Mouse (Mus musculus) left cerebral cortex, adult 2 months (tissue): ENCODE data around the gene Alkbh5. TPM values are rescaled to one million over a fixed set of nuclear protein-coding genes. Genes with fewer than 3 reads are reported as not detected.
A peak's percentile ranks its signal among the peaks of the same experiment; 100 is the strongest.
"Not testable (repeated sequence)": the region's sequence is repeated elsewhere in the genome, so short reads cannot be mapped to it uniquely, and the experiment has no call there.

Experiments used
- DNase-seq, 2 experiments: peaks; one replicate each; pipeline ENCODE4 v3.0.0; 2021 to 2022; ENCODE audit warnings: low spot score in 2 of 2, mixed read lengths in 1 of 2; ENCODE audit errors: extremely low spot score in 1 of 2
- H3K27ac ChIP-seq: fragments of 200-600 bp; 2 replicates; pipeline ENCODE4 v1.8.1; 2022
- H3K4me3 ChIP-seq: fragments of 200-600 bp; 2 replicates; pipeline ENCODE4 v1.8.1; 2022
- CTCF ChIP-seq: fragments of 200-600 bp; IDR thresholded peaks from 2 replicates; pipeline ENCODE4 v1.8.1; 2022; ENCODE audit warnings: antibody characterized with exemption, mild to moderate bottlenecking, moderate library complexity
- intact Hi-C: fragments of 180-260 bp; cut with DNase I; formaldehyde crosslinking; loops from one replicate; pipeline ENCODE4 v1.15.1; 2025
- total RNA-seq, 2 experiments: library from RNA; stranded (reverse); gene quantifications; 2 replicates each; pipeline ENCODE4 v1.2.3; 2021

The Alkbh5 gene
- total RNA-seq, 2 experiments from 2014 or later, result 56.2 to 58.2 TPM

GRCm38 (mm10) chr11:60526461-60526860 lies 9.7 kb upstream of the Alkbh5 start:
- H3K27ac ChIP-seq, result no peak overlapping the region
- DNase-seq, result no peak
- intact Hi-C loops, result no loop called here
- no peak for TF ChIP-seq CTCF
- H3K4me3 ChIP-seq, result no peak overlapping the region

GRCm38 (mm10) chr11:60535676-60536075 lies 505 bp upstream of the Alkbh5 start:
- intact Hi-C loops, result loop anchor here (2.0 to 5.0 kb wide), 4 partner anchors 78 to 183 kb away; partner anchors contain the start of genes Drc3, Gid4, Llgl1 and Tom1l2
- Histone ChIP-seq H3K27ac (no peak overlapping the region), H3K4me3 (no peak overlapping the region)
- DNase-seq, result no peak
- no peak for TF ChIP-seq CTCF

GRCm38 (mm10) chr11:60536859-60537467 lies 782 bp downstream of the Alkbh5 start:
- DNase-seq, result peak; percentile 88 to 91
- peak overlapping the region; percentile 99 for H3K27ac ChIP-seq
- TF ChIP-seq CTCF, result peak; percentile 13; the same call in 1 of the 2 replicates
- intact Hi-C loops, result loop anchor here (2.0 to 5.0 kb wide), 4 partner anchors 80 to 185 kb away; partner anchors contain the start of genes Drc3, Gid4, Llgl1 and Tom1l2
- H3K4me3 ChIP-seq, result peak overlapping the region; percentile 83

- Histone ChIP-seq H3K27ac (peak overlapping the region; percentile 99), H3K4me3 (peak overlapping the region; percentile 83)
- intact Hi-C loops, result loop anchor here (2.0 to 5.0 kb wide), 4 partner anchors 80 to 185 kb away; partner anchors contain the start of genes Drc3, Gid4, Llgl1 and Tom1l2
- no peak; the same call in 1 of the 2 replicates for TF ChIP-seq CTCF
- DNase-seq, result peak; percentile 91 to 96
Observed at GRCm38 (mm10) chr11:60537468-60538347, 1.5 kb downstream of the Alkbh5 start.

GRCm38 (mm10) chr11:60538371-60539281 lies 2.4 kb downstream of the Alkbh5 start:
- H3K27ac ChIP-seq, result peak overlapping the region; percentile 99
- intact Hi-C loops, result loop anchor here (5.0 kb wide), 3 partner anchors 81 to 186 kb away; partner anchors contain the start of genes Drc3, Llgl1 and Tom1l2
- peak; percentile 24 to 25 for DNase-seq
- H3K4me3 ChIP-seq, result peak overlapping the region; percentile 83
- TF ChIP-seq CTCF, result no peak

GRCm38 (mm10) chr11:60539540-60539939 lies 3.4 kb downstream of the Alkbh5 start:
- no peak overlapping the region for H3K27ac ChIP-seq
- TF ChIP-seq CTCF, result no peak
- intact Hi-C loops, result loop anchor here (5.0 kb wide), 3 partner anchors 82 to 187 kb away; partner anchors contain the start of genes Drc3, Llgl1 and Tom1l2
- no peak for DNase-seq
- peak overlapping the region; percentile 83 for H3K4me3 ChIP-seq

- TF ChIP-seq CTCF, result no peak
- no peak overlapping the region; the same call in 1 of the 2 replicates for H3K27ac ChIP-seq
- intact Hi-C loops, result no loop called here
Observed at GRCm38 (mm10) chr11:60540002-60540610, 3.9 kb downstream of the Alkbh5 start.

GRCm38 (mm10) chr11:60540761-60541160 lies 4.6 kb downstream of the Alkbh5 start:
- DNase-seq, result no peak
- TF ChIP-seq CTCF, result no peak
- Histone ChIP-seq H3K27ac (no peak overlapping the region; the same call in 1 of the 2 replicates), H3K4me3 (peak overlapping the region; percentile 83)
- intact Hi-C loops, result no loop called here

More at GRCm38 (mm10) chr11:60540002-60540610, 3.9 kb downstream of the Alkbh5 start:
- DNase-seq, result no peak
- H3K4me3 ChIP-seq, result peak overlapping the region; percentile 83

- intact Hi-C loops, result no loop called here
- TF ChIP-seq CTCF, result no peak
- H3K4me3 ChIP-seq, result no peak overlapping the region
- no peak for DNase-seq
- H3K27ac ChIP-seq, result no peak overlapping the region
Observed at GRCm38 (mm10) chr11:60541831-60542230, 5.7 kb downstream of the Alkbh5 start.

GRCm38 (mm10) chr11:60543211-60543610 lies 7.0 kb downstream of the Alkbh5 start:
- H3K4me3 ChIP-seq, intact Hi-C loops, H3K27ac ChIP-seq, DNase-seq: not testable (repeated sequence)
